Mouse (Mus musculus): ENCODE data around the gene Tada2b. TPM values are rescaled to one million over a fixed set of nuclear protein-coding genes. Genes with fewer than 3 reads are reported as not detected.

The Tada2b gene
- polyA plus RNA-seq, 1 experiment from 2014 or later = 3.1 TPM

DNA sequence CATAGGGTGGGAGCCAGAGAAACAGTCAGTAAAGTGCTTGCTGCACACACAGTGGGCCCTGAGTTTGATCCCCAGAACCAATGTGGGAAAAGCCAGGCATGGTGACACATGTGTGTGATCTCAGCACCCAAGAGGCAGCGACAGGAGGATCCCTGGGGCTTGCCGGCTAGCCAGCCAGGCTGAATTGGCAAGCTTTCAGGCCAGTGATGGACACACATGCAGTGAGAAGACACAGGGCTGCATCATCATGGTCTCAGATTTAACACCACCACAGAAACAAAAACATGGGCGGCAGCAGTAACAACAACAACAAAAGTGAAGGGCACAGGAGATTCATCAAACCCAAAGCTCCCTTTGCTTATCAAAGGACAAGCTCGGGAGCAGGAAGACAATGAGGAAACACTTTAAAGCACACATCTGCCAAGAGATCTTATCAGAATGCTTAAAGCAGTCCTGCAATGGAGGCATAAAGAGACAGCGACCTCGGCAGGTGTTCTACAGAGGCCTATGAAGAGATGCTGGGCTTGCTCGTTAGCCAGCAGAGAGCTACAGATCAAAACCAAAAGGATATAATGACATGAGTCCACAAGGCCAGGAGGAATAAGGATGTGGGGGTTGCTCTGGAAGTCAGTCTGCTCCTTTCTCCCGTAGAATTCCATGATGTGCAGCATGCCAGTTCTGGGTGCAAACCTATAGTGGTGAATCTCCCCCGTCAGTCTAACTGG, 37.8 kb downstream of the Tada2b start:
- H3K4me2 ChIP-seq = no peak overlapping the region
- peaks cover 19% of the 10 kb centered on the region for H3K27me3 ChIP-seq (replicated peaks; ENCODE audit: control insufficient read depth, insufficient read depth, low read length)
- 36% methylated on average over 9 of the region's 9 CpGs for WGBS
- ATAC-seq (replicated peaks; ENCODE audit: low FRiP score) = no peak
- H3K4me3 ChIP-seq (ENCODE audit: low read depth, low read length) = no peak overlapping the region
- no peak overlapping the region for H3K9ac ChIP-seq (ENCODE audit: low read depth, low read length)
- no peak overlapping the region for H3K27ac ChIP-seq (ENCODE audit: low read depth, low read length)
- H3K36me3 ChIP-seq (ENCODE audit: control insufficient read depth, insufficient read depth, low read length) = no peaks in the 10 kb centered on the region
- H3K9me3 ChIP-seq (ENCODE audit: control insufficient read depth, low read length) = no peaks in the 10 kb centered on the region
- peaks cover 3% of the 10 kb centered on the region; the same call in 1 of the 2 replicates for H3K4me1 ChIP-seq (replicated peaks; ENCODE audit: control insufficient read depth, insufficient read depth, low read length)
- no peak for DNase-seq (ENCODE audit: low spot score)

DNA sequence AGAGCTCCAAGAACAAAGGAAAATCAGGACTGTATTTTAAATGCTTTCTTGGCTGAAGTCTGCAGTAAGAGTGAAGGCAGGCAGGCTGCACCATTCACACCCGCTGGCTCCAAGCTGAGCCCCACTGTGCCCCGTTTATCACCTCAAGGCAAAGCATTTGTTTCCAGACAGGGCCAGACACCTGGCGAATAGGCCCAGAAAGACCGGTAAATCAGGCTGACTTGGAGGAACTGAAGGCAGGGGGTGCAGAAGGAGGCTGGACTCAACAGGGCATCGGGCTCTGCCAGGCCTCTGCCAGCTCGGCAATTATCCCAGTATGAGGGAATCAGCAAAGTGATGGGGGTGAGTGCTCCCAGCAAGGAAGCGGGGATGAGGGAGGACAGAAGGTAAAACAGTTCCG, 39.1 kb downstream of the Tada2b start:
- no peak overlapping the region for H3K27ac ChIP-seq (ENCODE audit: low read depth, low read length)
- H3K9me3 ChIP-seq (ENCODE audit: control insufficient read depth, low read length) = no peaks in the 10 kb centered on the region
- H3K4me3 ChIP-seq (ENCODE audit: low read depth, low read length) = no peak overlapping the region
- ATAC-seq (replicated peaks; ENCODE audit: low FRiP score) (no peak), DNase-seq (ENCODE audit: low spot score) (no peak)
- no peaks in the 10 kb centered on the region for H3K36me3 ChIP-seq (ENCODE audit: control insufficient read depth, insufficient read depth, low read length)
- no peak overlapping the region for H3K9ac ChIP-seq (ENCODE audit: low read depth, low read length)
- H3K4me2 ChIP-seq = no peak overlapping the region
- peaks cover 19% of the 10 kb centered on the region for H3K27me3 ChIP-seq (replicated peaks; ENCODE audit: control insufficient read depth, insufficient read depth, low read length)
- H3K4me1 ChIP-seq (replicated peaks; ENCODE audit: control insufficient read depth, insufficient read depth, low read length) = no peaks in the 10 kb centered on the region
- 26% methylated on average over 8 of the region's 8 CpGs for WGBS

DNA sequence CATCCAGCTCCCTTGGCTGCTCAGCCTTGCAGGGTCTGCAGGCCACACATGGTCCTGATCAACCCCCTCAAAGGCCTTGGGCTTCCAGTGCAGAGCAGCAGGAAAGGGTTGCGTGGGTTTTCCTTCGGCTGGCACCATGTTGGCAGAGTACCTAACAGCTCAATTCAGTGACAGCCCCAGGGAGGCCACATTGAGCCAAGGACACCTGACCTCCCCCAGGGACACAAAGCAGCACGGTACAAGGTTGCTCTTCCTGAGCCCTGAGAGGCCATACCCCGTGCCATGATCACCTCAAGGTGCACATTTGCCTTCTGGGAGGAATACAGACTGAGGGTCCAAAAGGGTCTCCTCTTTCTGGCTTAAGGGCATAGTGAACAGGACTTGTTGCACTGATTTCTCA, 39.5 kb downstream of the Tada2b start:
- H3K36me3 ChIP-seq (ENCODE audit: control insufficient read depth, insufficient read depth, low read length) = no peaks in the 10 kb centered on the region
- H3K9me3 ChIP-seq (ENCODE audit: control insufficient read depth, low read length) = no peaks in the 10 kb centered on the region
- no peak overlapping the region for H3K9ac ChIP-seq (ENCODE audit: low read depth, low read length)
- H3K27ac ChIP-seq (ENCODE audit: low read depth, low read length) = no peak overlapping the region
- H3K27me3 ChIP-seq (replicated peaks; ENCODE audit: control insufficient read depth, insufficient read depth, low read length) = peaks cover 19% of the 10 kb centered on the region
- ATAC-seq (replicated peaks; ENCODE audit: low FRiP score) (no peak), DNase-seq (ENCODE audit: low spot score) (no peak)
- WGBS = 50% methylated on average over 4 of the region's 4 CpGs
- H3K4me1 ChIP-seq (replicated peaks; ENCODE audit: control insufficient read depth, insufficient read depth, low read length) = no peaks in the 10 kb centered on the region
- no peak overlapping the region for H3K4me3 ChIP-seq (ENCODE audit: low read depth, low read length)
- no peak overlapping the region for H3K4me2 ChIP-seq

DNA sequence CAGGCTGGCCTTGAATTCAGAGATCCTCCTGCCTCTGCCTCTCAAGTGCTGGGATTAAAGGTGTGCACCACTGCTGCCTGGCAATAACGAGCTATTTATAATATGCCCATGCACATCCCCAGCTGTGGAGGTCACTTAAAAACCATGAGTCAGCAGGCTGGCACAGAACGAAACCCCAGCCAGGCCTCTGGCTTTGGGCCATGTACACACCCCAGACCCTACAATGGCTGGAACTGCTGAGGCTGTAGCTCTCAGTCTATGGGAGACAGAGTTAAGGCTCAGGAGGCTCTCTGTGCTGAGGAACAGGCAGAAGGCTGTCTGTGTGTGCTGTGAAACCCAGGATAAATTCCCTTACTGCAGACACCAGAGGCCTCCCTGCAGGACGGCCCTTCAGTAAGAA, 43.3 kb downstream of the Tada2b start:
- no peak overlapping the region for H3K4me3 ChIP-seq (ENCODE audit: low read depth, low read length)
- H3K9me3 ChIP-seq (ENCODE audit: control insufficient read depth, low read length) = no peaks in the 10 kb centered on the region
- ATAC-seq (replicated peaks; ENCODE audit: low FRiP score) (no peak), DNase-seq (ENCODE audit: low spot score) (no peak)
- no peaks in the 10 kb centered on the region for H3K36me3 ChIP-seq (ENCODE audit: control insufficient read depth, insufficient read depth, low read length)
- H3K27ac ChIP-seq (ENCODE audit: low read depth, low read length) = no peak overlapping the region
- H3K4me1 ChIP-seq (replicated peaks; ENCODE audit: control insufficient read depth, insufficient read depth, low read length) = no peaks in the 10 kb centered on the region
- WGBS = 75% methylated on average over 3 of the region's 3 CpGs
- H3K9ac ChIP-seq (ENCODE audit: low read depth, low read length) = no peak overlapping the region
- no peak overlapping the region for H3K4me2 ChIP-seq
- H3K27me3 ChIP-seq (replicated peaks; ENCODE audit: control insufficient read depth, insufficient read depth, low read length) = peaks cover 12% of the 10 kb centered on the region

DNA sequence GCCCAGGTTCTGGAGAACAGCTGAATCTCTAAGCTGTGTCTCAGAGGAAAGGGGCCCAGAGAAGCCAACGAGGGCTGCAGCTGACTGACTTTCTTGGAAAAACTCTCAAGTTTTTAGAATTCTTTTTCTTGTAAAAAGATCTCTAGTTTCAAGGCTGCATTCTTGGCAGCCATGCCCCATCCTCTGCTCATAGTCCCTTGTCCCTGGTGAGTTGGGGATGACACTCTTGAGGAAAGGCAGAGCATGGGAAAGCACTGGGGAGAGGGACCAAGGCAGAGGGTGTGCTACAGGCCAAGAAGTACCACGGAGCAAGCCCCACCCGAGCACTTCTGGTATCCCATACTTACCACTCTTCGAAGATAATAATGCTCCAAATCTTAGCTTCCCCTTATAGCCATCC, 47.2 kb downstream of the Tada2b start:
- Histone ChIP-seq H3K36me3 (ENCODE audit: control insufficient read depth, insufficient read depth, low read length) (no peaks in the 10 kb centered on the region), H3K4me2 (no peak overlapping the region), H3K27me3 (replicated peaks; ENCODE audit: control insufficient read depth, insufficient read depth, low read length) (no peaks in the 10 kb centered on the region), H3K9ac (ENCODE audit: low read depth, low read length) (no peak overlapping the region), H3K27ac (ENCODE audit: low read depth, low read length) (no peak overlapping the region), H3K9me3 (ENCODE audit: control insufficient read depth, low read length) (no peaks in the 10 kb centered on the region), H3K4me3 (ENCODE audit: low read depth, low read length) (no peak overlapping the region), H3K4me1 (replicated peaks; ENCODE audit: control insufficient read depth, insufficient read depth, low read length) (no peaks in the 10 kb centered on the region)
- DNase-seq (ENCODE audit: low spot score) (no peak), ATAC-seq (replicated peaks; ENCODE audit: low FRiP score) (no peak)
- 64% methylated on average over 4 of the region's 4 CpGs for WGBS

DNA sequence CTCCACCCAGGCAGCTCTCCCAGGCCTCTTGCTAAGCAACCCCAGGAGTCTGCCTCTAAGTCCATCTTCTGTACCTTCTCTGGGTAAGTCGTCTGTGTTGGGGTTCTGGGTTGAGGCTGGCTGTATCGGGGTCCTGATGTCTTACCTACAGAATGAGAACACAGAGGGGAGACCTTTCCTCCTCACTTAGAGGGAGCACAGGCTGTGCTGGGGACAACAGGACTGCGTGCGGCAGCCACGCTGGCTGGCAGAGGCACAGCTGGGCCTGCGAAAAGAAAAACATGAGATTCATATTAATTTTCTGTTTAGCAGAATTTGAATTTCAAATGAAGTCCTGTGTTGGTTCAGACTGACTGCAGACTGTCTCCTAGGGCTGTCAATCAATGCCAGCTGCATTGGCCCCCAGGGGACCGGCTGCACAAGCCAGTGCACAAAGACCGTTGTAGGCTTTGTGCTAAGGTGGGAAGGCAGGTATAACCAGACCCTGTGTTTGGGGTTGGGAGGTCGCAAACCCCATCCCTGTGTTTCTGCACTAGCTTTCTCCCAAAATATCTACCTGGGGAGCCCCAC, 49.6 kb downstream of the Tada2b start:
- Histone ChIP-seq H3K4me1 (replicated peaks; ENCODE audit: control insufficient read depth, insufficient read depth, low read length) (no peaks in the 10 kb centered on the region), H3K36me3 (ENCODE audit: control insufficient read depth, insufficient read depth, low read length) (no peaks in the 10 kb centered on the region), H3K4me3 (ENCODE audit: low read depth, low read length) (no peak overlapping the region), H3K27ac (ENCODE audit: low read depth, low read length) (no peak overlapping the region), H3K9me3 (ENCODE audit: control insufficient read depth, low read length) (no peaks in the 10 kb centered on the region), H3K4me2 (no peak overlapping the region), H3K27me3 (replicated peaks; ENCODE audit: control insufficient read depth, insufficient read depth, low read length) (no peaks in the 10 kb centered on the region), H3K9ac (ENCODE audit: low read depth, low read length) (no peak overlapping the region)
- DNase-seq (ENCODE audit: low spot score) (no peak), ATAC-seq (replicated peaks; ENCODE audit: low FRiP score) (no peak)
- WGBS = 68% methylated on average over 9 of the region's 9 CpGs

DNA sequence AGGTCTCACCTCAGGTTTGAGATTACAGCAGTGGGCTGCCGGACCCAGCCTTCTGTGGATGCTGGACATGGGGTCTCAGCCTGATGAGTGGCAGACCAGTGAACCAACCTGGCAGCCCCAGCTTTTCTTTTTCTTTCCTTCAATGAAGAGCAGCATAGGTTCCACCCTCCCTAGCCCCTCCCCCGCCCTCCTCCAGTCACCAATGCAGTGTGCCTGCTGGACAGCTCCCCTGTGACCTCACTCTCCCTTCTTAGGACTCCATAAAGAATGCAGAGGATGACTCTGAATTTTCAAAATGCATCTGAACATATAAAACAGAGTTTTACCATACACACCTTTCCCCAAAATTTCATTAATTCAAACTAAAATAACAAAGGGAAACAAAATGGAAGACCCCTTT, 52.4 kb downstream of the Tada2b start:
- no peak for ATAC-seq (replicated peaks; ENCODE audit: low FRiP score)
- H3K4me3 ChIP-seq (ENCODE audit: low read depth, low read length) = no peak overlapping the region
- no peaks in the 10 kb centered on the region for H3K9me3 ChIP-seq (ENCODE audit: control insufficient read depth, low read length)
- H3K36me3 ChIP-seq (ENCODE audit: control insufficient read depth, insufficient read depth, low read length) = no peaks in the 10 kb centered on the region
- H3K27me3 ChIP-seq (replicated peaks; ENCODE audit: control insufficient read depth, insufficient read depth, low read length) = no peaks in the 10 kb centered on the region
- H3K27ac ChIP-seq (ENCODE audit: low read depth, low read length) = no peak overlapping the region
- WGBS = 55% methylated on average over 2 of the region's 2 CpGs
- H3K4me1 ChIP-seq (replicated peaks; ENCODE audit: control insufficient read depth, insufficient read depth, low read length) = no peaks in the 10 kb centered on the region
- H3K4me2 ChIP-seq = no peak overlapping the region
- no peak for DNase-seq (ENCODE audit: low spot score)
- no peak overlapping the region for H3K9ac ChIP-seq (ENCODE audit: low read depth, low read length)

DNA sequence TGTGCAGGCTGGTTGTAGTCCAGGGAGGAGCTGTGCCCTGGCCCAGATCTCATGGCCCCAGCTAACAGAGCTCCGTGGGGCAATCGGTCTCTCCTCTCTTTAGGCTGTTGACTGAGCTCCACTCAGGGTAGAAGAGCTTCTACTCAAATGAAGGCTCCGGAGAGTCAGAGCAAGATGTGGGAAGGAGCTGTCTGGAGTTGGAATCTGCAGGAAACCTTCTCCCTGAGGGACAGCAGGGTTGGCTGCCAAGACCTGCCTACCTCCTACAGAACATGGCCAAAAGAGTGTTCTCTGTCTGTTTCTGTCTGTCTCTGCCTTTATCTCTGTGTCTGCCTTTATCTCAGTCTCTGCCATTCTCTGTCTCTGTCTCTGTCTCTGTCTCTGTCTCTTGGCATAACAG, 54.5 kb downstream of the Tada2b start:
- WGBS = 87% methylated on average over 3 of the region's 3 CpGs
- Histone ChIP-seq H3K4me3 (ENCODE audit: low read depth, low read length) (no peak overlapping the region), H3K36me3 (ENCODE audit: control insufficient read depth, insufficient read depth, low read length) (no peaks in the 10 kb centered on the region), H3K27me3 (replicated peaks; ENCODE audit: control insufficient read depth, insufficient read depth, low read length) (no peaks in the 10 kb centered on the region), H3K9ac (ENCODE audit: low read depth, low read length) (no peak overlapping the region), H3K4me2 (no peak overlapping the region), H3K27ac (ENCODE audit: low read depth, low read length) (no peak overlapping the region), H3K4me1 (replicated peaks; ENCODE audit: control insufficient read depth, insufficient read depth, low read length) (no peaks in the 10 kb centered on the region), H3K9me3 (ENCODE audit: control insufficient read depth, low read length) (no peaks in the 10 kb centered on the region)
- DNase-seq (ENCODE audit: low spot score) = no peak
- ATAC-seq (replicated peaks; ENCODE audit: low FRiP score) = no peak

DNA sequence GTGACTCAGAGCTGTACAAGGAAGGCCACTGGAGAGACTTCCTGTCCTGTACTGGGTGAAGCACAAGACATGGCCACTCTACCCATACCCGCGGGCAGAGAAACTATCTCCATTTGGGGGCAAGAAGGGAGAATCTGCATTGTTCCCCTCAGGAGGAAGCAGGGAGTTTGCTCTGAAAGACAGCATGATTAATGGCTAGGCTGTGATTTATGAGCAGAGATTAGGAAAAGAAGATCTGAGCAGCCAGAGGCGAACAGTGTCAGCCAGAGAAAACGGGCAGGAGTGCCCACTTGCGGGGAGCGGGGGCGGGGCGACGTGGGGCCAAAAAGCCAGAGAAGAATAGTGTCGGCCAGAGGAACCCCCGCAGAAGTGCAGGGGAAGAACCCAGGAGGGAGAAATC, 56.3 kb downstream of the Tada2b start:
- Histone ChIP-seq H3K4me2 (no peak overlapping the region), H3K27ac (ENCODE audit: low read depth, low read length) (no peak overlapping the region), H3K4me1 (replicated peaks; ENCODE audit: control insufficient read depth, insufficient read depth, low read length) (no peaks in the 10 kb centered on the region), H3K36me3 (ENCODE audit: control insufficient read depth, insufficient read depth, low read length) (no peaks in the 10 kb centered on the region), H3K4me3 (ENCODE audit: low read depth, low read length) (no peak overlapping the region), H3K9ac (ENCODE audit: low read depth, low read length) (no peak overlapping the region), H3K27me3 (replicated peaks; ENCODE audit: control insufficient read depth, insufficient read depth, low read length) (no peaks in the 10 kb centered on the region), H3K9me3 (ENCODE audit: control insufficient read depth, low read length) (no peaks in the 10 kb centered on the region)
- no peak for ATAC-seq (replicated peaks; ENCODE audit: low FRiP score)
- WGBS = 38% methylated on average over 11 of the region's 11 CpGs
- DNase-seq (ENCODE audit: low spot score) = no peak
